Mouse (Mus musculus): ENCODE results near the gene Rfx7.
"Not testable (repeated sequence)": the region's sequence is repeated elsewhere in the genome, so short reads cannot be mapped to it uniquely, and the experiment has no call there.

The Rfx7 gene

GRCm38 (mm10) chr9:72664409-72665351 is 132.6 kb downstream of the Rfx7 start:
- DNase-seq (ENCODE audit: low read depth): no peak

- no peak for DNase-seq (ENCODE audit: low read depth)
These were observed 133.5 kb downstream of the Rfx7 start for GRCm38 (mm10) chr9:72665517-72665916.

- not testable (repeated sequence) for DNase-seq (ENCODE audit: low read depth)
These were observed 134.4 kb downstream of the Rfx7 start for GRCm38 (mm10) chr9:72666352-72667021.

GRCm38 (mm10) chr9:72667126-72667525 is 135.1 kb downstream of the Rfx7 start:
- DNase-seq (ENCODE audit: low read depth): no peak

GRCm38 (mm10) chr9:72669383-72669782 is 137.3 kb downstream of the Rfx7 start:
- DNase-seq (ENCODE audit: low read depth): no peak

- DNase-seq (ENCODE audit: low read depth): peak; percentile 77
These were observed 140.3 kb downstream of the Rfx7 start for GRCm38 (mm10) chr9:72672361-72672760.

Measured in induced T-regulatory cell, adult 2 months (primary cell).